9 mouse cellular contexts compared by ENCODE assay signal in genomic region chr10:106609177-106609981, GRCm38 (mm10).
DNase-seq lines count a peak whose midpoint lies in the region; ATAC-seq and TF ChIP-seq lines count a peak whose summit lies in the region.
"Had no signal": no experiment of that assay in that cellular context is flagged by ENCODE, and none has a peak within 500 bp of the region (broad histone marks: within the 10 kb centered on the region; RNA-seq: fewer than 3 reads in every experiment).

No protein-coding gene starts in this region.

- intact Hi-C loops in heart, postnatal 36 days (cut with DNase I), result loop anchor here (10.0 kb wide), 1 partner anchor 775 kb away; no protein-coding TSS in a partner anchor

- no peak overlapping the region for H3K4me3 ChIP-seq in kidney, postnatal 0 days (replicated peaks; ENCODE audit: low read depth, low read length)
- peak overlapping the region; percentile 26 for H3K4me3 ChIP-seq in hindbrain, embryonic 16.5 days (ENCODE audit: low read length)
- peak overlapping the region; percentile 22 for H3K4me3 ChIP-seq in neural tube, embryonic 13.5 days
- H3K4me3 ChIP-seq: megakaryocyte, embryonic 14.5 days had no signal

- WGBS in kidney, postnatal 0 days, result 24% methylated on average over 7 of the region's 7 CpGs
- 2% methylated on average over 7 of the region's 7 CpGs for WGBS in hindbrain, embryonic 16.5 days
- WGBS in neural tube, embryonic 13.5 days, result 5% methylated on average over 7 of the region's 7 CpGs

- H3K4me2 ChIP-seq in kidney, postnatal 0 days (ENCODE audit: low read length), result peak overlapping the region; percentile 30
- peak overlapping the region; percentile 58 for H3K4me2 ChIP-seq in hindbrain, embryonic 16.5 days (ENCODE audit: low read length)
- H3K4me2 ChIP-seq in neural tube, embryonic 13.5 days, result peak overlapping the region; percentile 54

- no peak overlapping the region for H3K9ac ChIP-seq in kidney, postnatal 0 days (ENCODE audit: low read depth, low read length)
- peak overlapping the region; percentile 33 for H3K9ac ChIP-seq in hindbrain, embryonic 16.5 days (ENCODE audit: low read depth, low read length)
- peak overlapping the region; percentile 47; the same call in 1 of the 2 replicates for H3K9ac ChIP-seq in neural tube, embryonic 13.5 days

- peak; percentile 74 for DNase-seq in kidney, postnatal 0 days (ENCODE audit: low spot score)
- DNase-seq in kidney, adult 11 months, result no peak
- DNase-seq in embryo, embryonic 10 days (ENCODE audit: low spot score), result peak; percentile 48
- no peak for DNase-seq in right cerebral cortex, postnatal 36 days (ENCODE audit: low spot score in 2 of 2)
- DNase-seq in yolk sac, embryonic 10.5 days (ENCODE audit: low spot score), result no peak
- no peak for DNase-seq in heart, postnatal 36 days

- H3K36me3 ChIP-seq in kidney, postnatal 0 days (ENCODE audit: insufficient read depth, low read length), result no peaks in the 10 kb centered on the region
- no peaks in the 10 kb centered on the region for H3K36me3 ChIP-seq in hindbrain, embryonic 16.5 days (ENCODE audit: control insufficient read depth, insufficient read depth, low read length)
- no peaks in the 10 kb centered on the region for H3K36me3 ChIP-seq in neural tube, embryonic 13.5 days

- no peaks in the 10 kb centered on the region for H3K27me3 ChIP-seq in kidney, postnatal 0 days (ENCODE audit: insufficient read depth, low read length)
- no peaks in the 10 kb centered on the region for H3K27me3 ChIP-seq in hindbrain, embryonic 16.5 days (replicated peaks; ENCODE audit: control insufficient read depth, insufficient read depth, low read length)
- no peaks in the 10 kb centered on the region for H3K27me3 ChIP-seq in neural tube, embryonic 13.5 days
- H3K27me3 ChIP-seq: megakaryocyte, embryonic 14.5 days had no signal

- peak; percentile 67 for TF ChIP-seq CTCF in kidney, postnatal 0 days (IDR thresholded peaks at IDR 0.05; ENCODE audit: low read depth)

- H3K4me1 ChIP-seq in kidney, postnatal 0 days (replicated peaks; ENCODE audit: insufficient read depth, low read length), result no peaks in the 10 kb centered on the region
- peaks cover 4% of the 10 kb centered on the region for H3K4me1 ChIP-seq in hindbrain, embryonic 16.5 days (ENCODE audit: control insufficient read depth, insufficient read depth, low read depth, low read length)
- H3K4me1 ChIP-seq in neural tube, embryonic 13.5 days (replicated peaks), result peaks cover 7% of the 10 kb centered on the region
- H3K4me1 ChIP-seq: megakaryocyte, embryonic 14.5 days had no signal

- H3K9me3 ChIP-seq in kidney, postnatal 0 days (replicated peaks; ENCODE audit: low read length), result no peaks in the 10 kb centered on the region
- no peaks in the 10 kb centered on the region for H3K9me3 ChIP-seq in hindbrain, embryonic 16.5 days (ENCODE audit: control insufficient read depth, low read length)
- no peaks in the 10 kb centered on the region for H3K9me3 ChIP-seq in neural tube, embryonic 13.5 days
- H3K9me3 ChIP-seq: megakaryocyte, embryonic 14.5 days had no signal

- H3K27ac ChIP-seq in kidney, postnatal 0 days, result no peak overlapping the region
- peak overlapping the region; percentile 63; the same call in 1 of the 2 replicates for H3K27ac ChIP-seq in hindbrain, embryonic 16.5 days (ENCODE audit: low read depth, low read length)
- peak overlapping the region; percentile 79 for H3K27ac ChIP-seq in neural tube, embryonic 13.5 days (replicated peaks)

- ATAC-seq in kidney, postnatal 0 days (replicated peaks; ENCODE audit: low FRiP score, low read depth), result 0 out of 2 replicates have a peak, but pooled peaks have one; percentile 40
- ATAC-seq in hindbrain, embryonic 16.5 days, result peak; percentile 82
- peak; percentile 85 for ATAC-seq in neural tube, embryonic 13.5 days (ENCODE audit: low read depth)

Comparison
In these comparisons a context has a peak if more than half of its experiments do, and no peak if none do; other contexts are left out.
1. DNase-seq: peak in kidney, postnatal 0 days (single experiment) and embryo, embryonic 10 days (single experiment); none in kidney, adult 11 months (single experiment), right cerebral cortex, postnatal 36 days (0 of 2), yolk sac, embryonic 10.5 days (single experiment) and heart, postnatal 36 days (0 of 2).
2. Peak in every context shown above with its lines, with median percentiles within 50 percentile points of each other: ATAC-seq and H3K4me2 ChIP-seq.